Mouse (Mus musculus): Measurements from ENCODE around the gene Hydin. TPM values are rescaled to one million over a fixed set of nuclear protein-coding genes. Genes with fewer than 3 reads are reported as not detected.

The Hydin gene
- 0.30 and 0.80 TPM in 2 replicates for polyA plus RNA-seq (2014; fragmentation: Nextera tagmentation; extraction: Ambion mirVana)

DNA sequence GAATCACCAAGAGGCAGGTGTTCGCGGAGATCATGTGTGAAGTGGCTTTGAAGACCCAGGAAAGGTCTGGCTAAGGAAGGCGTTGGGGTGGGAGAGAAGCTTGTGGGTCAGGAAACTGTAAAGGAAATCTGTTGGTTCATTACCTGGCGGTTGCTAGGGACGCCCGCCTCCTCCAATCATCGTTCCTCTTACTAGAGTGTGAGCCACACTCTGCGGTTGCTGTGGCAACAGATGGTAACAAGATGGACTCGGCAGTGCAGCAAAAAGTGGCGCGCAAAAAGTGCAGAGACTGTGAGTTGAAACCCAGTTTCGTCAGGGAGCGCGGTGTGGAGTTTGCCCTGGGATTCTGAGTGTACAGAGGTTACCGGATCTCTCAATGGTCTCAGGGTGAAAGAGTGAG, at the start of gene Hydin:
TSS of gene Hydin (plus strand) at position 237 of the 400 bp plus-strand sequence.
- no peak within 1 kb of the TSS for H3K27ac ChIP-seq
- peak within 1 kb of the TSS; percentile 24 for H3K4me3 ChIP-seq (replicated peaks; ENCODE audit: low read length)
- ATAC-seq (ENCODE audit: low FRiP score) (peak; percentile 88), DNase-seq (ENCODE audit: low spot score) (peak; percentile 97)
- no peaks in the 10 kb centered on the region for H3K36me3 ChIP-seq (replicated peaks; ENCODE audit: control insufficient read depth, insufficient read depth)
- WGBS = 1% methylated on average over 15 of the region's 15 CpGs
- H3K9me3 ChIP-seq (ENCODE audit: control insufficient read depth, low read length) = no peaks in the 10 kb centered on the region
- H3K27me3 ChIP-seq (ENCODE audit: control insufficient read depth, insufficient read depth, low read length) = no peaks in the 10 kb centered on the region
- H3K4me2 ChIP-seq (replicated peaks) = peak within 1 kb of the TSS; percentile 54
- peaks cover 7% of the 10 kb centered on the region; the same call in 1 of the 2 replicates for H3K4me1 ChIP-seq (replicated peaks; ENCODE audit: control insufficient read depth, insufficient read depth, low read length)
- 0 out of 2 replicates have a peak within 1 kb of the TSS, but pooled peaks have one; percentile 24 for H3K9ac ChIP-seq

DNA sequence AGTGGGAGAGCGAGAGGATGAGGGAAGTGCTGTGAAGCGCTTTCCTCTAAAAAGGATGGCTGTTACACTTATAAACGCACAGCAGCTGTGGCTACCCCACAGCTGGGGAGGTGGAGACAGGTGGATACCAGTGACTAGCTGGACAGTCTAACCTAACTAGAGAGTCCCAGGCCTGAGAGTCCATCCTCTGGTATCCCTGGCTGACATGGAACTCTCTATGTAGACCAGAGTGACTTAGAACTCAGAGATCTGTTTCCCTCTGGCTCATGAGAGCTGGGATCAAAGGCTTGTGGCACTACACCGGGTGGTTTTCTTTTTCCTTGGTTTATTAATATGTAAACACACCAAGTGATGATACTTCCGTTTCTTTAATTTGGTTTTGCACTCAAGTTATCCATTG, 49.6 kb upstream of the Hydin start:
- no peaks in the 10 kb centered on the region for H3K9me3 ChIP-seq (ENCODE audit: control insufficient read depth, low read length)
- H3K27ac ChIP-seq = peak overlapping the region; percentile 79
- peaks cover 16% of the 10 kb centered on the region for H3K36me3 ChIP-seq (replicated peaks; ENCODE audit: control insufficient read depth, insufficient read depth)
- no peaks in the 10 kb centered on the region for H3K27me3 ChIP-seq (ENCODE audit: control insufficient read depth, insufficient read depth, low read length)
- 32% methylated on average over 5 of the region's 5 CpGs for WGBS
- peak; percentile 51 for ATAC-seq (ENCODE audit: low FRiP score)
- peak overlapping the region; percentile 57 for H3K4me3 ChIP-seq (replicated peaks; ENCODE audit: low read length)
- peaks cover 22% of the 10 kb centered on the region for H3K4me1 ChIP-seq (replicated peaks; ENCODE audit: control insufficient read depth, insufficient read depth, low read length)
- peak overlapping the region; percentile 44 for H3K9ac ChIP-seq
- peak overlapping the region; percentile 90 for H3K4me2 ChIP-seq (replicated peaks)
- no peak for DNase-seq (ENCODE audit: low spot score)

DNA sequence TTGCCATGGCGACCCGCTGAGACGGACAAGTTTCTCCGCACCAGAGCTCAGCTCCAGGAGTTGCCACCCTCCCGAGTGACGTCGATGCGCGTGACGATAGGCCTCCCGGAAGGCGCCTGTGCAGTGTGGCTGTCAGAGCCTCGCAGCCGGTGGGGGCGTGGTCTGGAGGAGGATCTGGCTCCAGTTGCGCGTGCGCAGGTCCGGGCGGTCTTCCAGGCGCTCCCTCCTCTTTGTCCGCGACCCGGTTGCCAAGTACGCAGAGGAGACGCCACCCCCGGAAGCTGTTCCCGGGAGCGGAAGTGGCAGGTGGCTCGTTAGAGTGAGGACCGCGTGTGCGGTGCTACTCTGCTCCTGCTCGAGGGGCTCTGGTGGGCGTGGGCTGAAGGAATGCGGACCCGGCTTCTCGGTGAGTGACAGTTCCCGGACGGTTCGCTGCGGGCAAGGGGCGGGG, 49.1 kb upstream of the Hydin start:
- H3K4me1 ChIP-seq (replicated peaks; ENCODE audit: control insufficient read depth, insufficient read depth, low read length) = peaks cover 22% of the 10 kb centered on the region
- no peaks in the 10 kb centered on the region for H3K27me3 ChIP-seq (ENCODE audit: control insufficient read depth, insufficient read depth, low read length)
- peak overlapping the region; percentile 79 for H3K27ac ChIP-seq
- H3K9me3 ChIP-seq (ENCODE audit: control insufficient read depth, low read length) = no peaks in the 10 kb centered on the region
- peak overlapping the region; percentile 64 for H3K9ac ChIP-seq
- H3K4me3 ChIP-seq (replicated peaks; ENCODE audit: low read length) = peak overlapping the region; percentile 57
- H3K36me3 ChIP-seq (replicated peaks; ENCODE audit: control insufficient read depth, insufficient read depth) = peaks cover 21% of the 10 kb centered on the region
- ATAC-seq (ENCODE audit: low FRiP score) = peak; percentile 100
- peak overlapping the region; percentile 90 for H3K4me2 ChIP-seq (replicated peaks)
- WGBS = 0% methylated on average over 41 of the region's 43 CpGs
- DNase-seq (ENCODE audit: low spot score) = peak; percentile 99

DNA sequence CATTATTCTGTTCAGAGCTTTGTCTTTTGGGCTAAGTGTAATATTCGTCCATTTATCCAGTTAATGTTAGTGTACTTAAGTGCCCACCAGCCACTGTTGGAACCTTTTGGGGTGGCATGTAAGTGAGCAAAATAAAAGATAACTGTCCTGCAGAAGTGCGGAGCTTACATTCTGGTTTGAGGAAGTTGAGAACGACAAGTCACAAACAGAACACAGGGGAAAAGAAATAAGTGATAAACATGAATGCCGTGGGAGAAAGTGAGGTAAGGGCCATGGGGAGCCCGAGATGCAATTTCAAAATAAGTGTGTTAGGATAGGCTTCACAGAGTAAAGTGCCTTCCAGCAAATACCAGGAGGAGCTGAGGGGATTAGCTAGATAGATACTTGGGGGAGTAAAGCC, 48.3 kb upstream of the Hydin start:
- H3K4me1 ChIP-seq (replicated peaks; ENCODE audit: control insufficient read depth, insufficient read depth, low read length) = peaks cover 22% of the 10 kb centered on the region
- 81% methylated on average over 5 of the region's 5 CpGs for WGBS
- ATAC-seq (ENCODE audit: low FRiP score) (no peak), DNase-seq (ENCODE audit: low spot score) (no peak)
- peaks cover 28% of the 10 kb centered on the region for H3K36me3 ChIP-seq (replicated peaks; ENCODE audit: control insufficient read depth, insufficient read depth)
- no peak overlapping the region for H3K27ac ChIP-seq
- no peaks in the 10 kb centered on the region for H3K27me3 ChIP-seq (ENCODE audit: control insufficient read depth, insufficient read depth, low read length)
- peak overlapping the region; percentile 64 for H3K9ac ChIP-seq
- H3K4me3 ChIP-seq (replicated peaks; ENCODE audit: low read length) = peak overlapping the region; percentile 57
- no peaks in the 10 kb centered on the region for H3K9me3 ChIP-seq (ENCODE audit: control insufficient read depth, low read length)
- peak overlapping the region; percentile 90 for H3K4me2 ChIP-seq (replicated peaks)

DNA sequence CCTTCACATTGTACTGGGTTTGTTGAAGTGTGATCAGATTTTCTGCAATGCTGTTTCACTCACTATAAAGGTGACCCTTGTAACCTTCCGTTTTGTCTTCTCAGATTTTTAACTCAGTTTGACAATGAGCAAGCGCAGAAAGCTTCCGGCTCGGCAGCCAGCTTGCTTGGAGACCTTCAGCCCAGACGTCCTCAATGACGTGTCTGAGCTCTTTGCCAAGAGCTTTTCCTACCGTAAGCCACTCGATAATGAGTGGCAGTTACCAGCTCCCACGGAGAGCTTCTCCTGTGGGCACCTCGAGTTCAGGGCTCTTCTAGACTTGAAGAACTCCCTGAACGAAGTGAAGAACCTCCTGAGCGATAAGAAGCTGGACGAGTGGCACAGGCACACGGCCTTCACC, 45.8 kb upstream of the Hydin start:
- WGBS = 95% methylated on average over 14 of the region's 14 CpGs
- H3K36me3 ChIP-seq (replicated peaks; ENCODE audit: control insufficient read depth, insufficient read depth) = peaks cover 39% of the 10 kb centered on the region
- H3K9ac ChIP-seq = no peak overlapping the region
- no peaks in the 10 kb centered on the region for H3K27me3 ChIP-seq (ENCODE audit: control insufficient read depth, insufficient read depth, low read length)
- no peak for DNase-seq (ENCODE audit: low spot score)
- H3K27ac ChIP-seq = no peak overlapping the region
- ATAC-seq (ENCODE audit: low FRiP score) = no peak
- no peak overlapping the region for H3K4me3 ChIP-seq (replicated peaks; ENCODE audit: low read length)
- no peaks in the 10 kb centered on the region for H3K9me3 ChIP-seq (ENCODE audit: control insufficient read depth, low read length)
- no peak overlapping the region for H3K4me2 ChIP-seq (replicated peaks)
- H3K4me1 ChIP-seq (replicated peaks; ENCODE audit: control insufficient read depth, insufficient read depth, low read length) = peaks cover 22% of the 10 kb centered on the region

DNA sequence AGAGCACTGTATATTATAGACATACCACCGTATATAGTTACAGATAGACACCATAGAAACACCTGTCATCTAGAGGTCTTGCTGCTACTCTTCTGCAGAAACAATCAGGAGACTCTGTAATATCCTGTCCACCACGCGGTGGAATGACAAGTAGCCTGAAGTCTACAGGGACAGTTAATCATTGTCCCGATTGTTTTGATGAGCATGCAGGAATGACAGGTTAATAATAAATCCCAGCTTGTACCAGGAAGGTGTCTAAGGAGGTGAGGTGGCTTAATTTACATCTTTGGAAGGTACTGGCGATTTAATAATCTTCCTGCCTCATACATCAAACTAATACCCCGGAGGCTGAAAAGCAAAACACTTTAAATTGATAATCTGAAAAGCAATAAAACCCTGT, 36.0 kb upstream of the Hydin start:
- Histone ChIP-seq H3K9me3 (ENCODE audit: control insufficient read depth, low read length) (no peaks in the 10 kb centered on the region), H3K4me2 (replicated peaks) (no peak overlapping the region), H3K27ac (no peak overlapping the region), H3K36me3 (replicated peaks; ENCODE audit: control insufficient read depth, insufficient read depth) (no peaks in the 10 kb centered on the region), H3K4me3 (replicated peaks; ENCODE audit: low read length) (no peak overlapping the region), H3K4me1 (replicated peaks; ENCODE audit: control insufficient read depth, insufficient read depth, low read length) (0 out of 2 replicates have a peak, but pooled peaks cover 5% of the 10 kb centered on the region), H3K9ac (no peak overlapping the region), H3K27me3 (ENCODE audit: control insufficient read depth, insufficient read depth, low read length) (no peaks in the 10 kb centered on the region)
- 51% methylated on average over 6 of the region's 6 CpGs for WGBS
- DNase-seq (ENCODE audit: low spot score) (no peak), ATAC-seq (ENCODE audit: low FRiP score) (no peak)

DNA sequence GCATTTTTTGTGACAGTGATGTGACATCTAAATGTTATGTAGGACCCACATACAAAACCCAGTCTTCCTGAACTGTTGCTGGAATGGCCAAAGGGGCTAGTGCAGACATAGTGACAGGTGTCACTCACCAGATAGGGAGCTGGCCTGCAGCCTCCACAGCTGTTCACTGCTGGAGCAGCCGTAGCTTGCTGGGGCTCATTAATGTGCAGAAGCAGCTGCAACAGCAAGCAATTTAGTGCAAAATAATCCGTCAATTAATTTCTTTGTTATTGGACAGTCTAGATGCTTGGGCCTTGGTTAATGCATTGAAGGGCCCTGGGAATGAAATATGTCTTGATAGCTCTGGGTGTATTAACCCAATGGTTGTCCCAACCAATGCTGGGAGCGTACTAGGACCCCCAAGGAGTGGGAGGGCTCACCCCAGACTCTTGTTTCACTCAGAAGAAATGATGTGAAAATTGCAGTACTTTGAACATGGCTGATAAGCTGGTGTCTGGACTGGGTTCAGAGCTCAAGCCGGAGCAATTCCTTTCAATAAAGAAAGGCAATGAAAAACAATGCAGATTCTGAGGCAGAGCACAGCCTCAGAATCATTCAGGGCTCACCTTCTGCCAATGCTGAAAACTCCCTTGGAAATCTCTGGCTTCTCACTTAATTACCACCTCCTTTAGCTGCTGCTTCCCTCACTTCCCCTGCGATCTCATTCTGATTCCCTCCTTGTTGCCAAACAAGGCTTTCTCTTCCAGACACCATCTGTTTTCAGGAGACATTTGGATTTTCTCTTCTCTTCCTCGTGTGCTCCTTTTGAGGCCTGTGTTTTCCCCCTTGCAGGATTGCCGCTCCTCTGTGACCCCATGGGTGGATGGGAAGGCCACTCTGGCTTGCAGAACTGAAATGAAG, 24.2 kb upstream of the Hydin start:
- DNase-seq (ENCODE audit: low spot score) (no peak), ATAC-seq (ENCODE audit: low FRiP score) (no peak)
- Histone ChIP-seq H3K27ac (peak overlapping the region; percentile 46), H3K27me3 (ENCODE audit: control insufficient read depth, insufficient read depth, low read length) (no peaks in the 10 kb centered on the region), H3K4me3 (replicated peaks; ENCODE audit: low read length) (no peak overlapping the region), H3K36me3 (replicated peaks; ENCODE audit: control insufficient read depth, insufficient read depth) (no peaks in the 10 kb centered on the region), H3K4me1 (replicated peaks; ENCODE audit: control insufficient read depth, insufficient read depth, low read length) (no peaks in the 10 kb centered on the region), H3K4me2 (replicated peaks) (no peak overlapping the region), H3K9me3 (ENCODE audit: control insufficient read depth, low read length) (no peaks in the 10 kb centered on the region), H3K9ac (no peak overlapping the region)
- WGBS = 40% methylated on average over 7 of the region's 7 CpGs

DNA sequence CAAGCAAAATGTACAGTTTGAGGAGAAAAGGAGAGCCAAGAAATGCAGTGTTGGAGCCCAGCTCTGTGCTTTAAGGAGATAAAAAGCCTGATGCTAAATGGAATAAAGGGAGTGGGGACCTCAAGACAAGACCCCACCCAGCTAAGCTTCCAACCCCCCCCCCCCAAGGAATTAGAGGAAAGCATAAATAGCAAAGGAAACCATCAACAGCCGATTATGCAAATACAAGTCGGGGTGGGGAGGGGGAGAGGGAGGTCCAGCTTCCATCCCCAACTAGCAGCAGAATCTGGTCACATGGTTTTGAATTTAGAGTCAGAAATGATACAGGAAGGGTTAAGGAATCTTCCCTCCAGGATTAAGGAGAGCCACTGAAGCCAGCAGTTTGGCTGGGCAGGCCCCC, 22.2 kb upstream of the Hydin start:
- ATAC-seq (ENCODE audit: low FRiP score) = no peak
- Histone ChIP-seq H3K9me3 (ENCODE audit: control insufficient read depth, low read length) (no peaks in the 10 kb centered on the region), H3K4me1 (replicated peaks; ENCODE audit: control insufficient read depth, insufficient read depth, low read length) (no peaks in the 10 kb centered on the region), H3K27me3 (ENCODE audit: control insufficient read depth, insufficient read depth, low read length) (no peaks in the 10 kb centered on the region), H3K4me3 (replicated peaks; ENCODE audit: low read length) (no peak overlapping the region), H3K4me2 (replicated peaks) (no peak overlapping the region), H3K27ac (no peak overlapping the region), H3K9ac (no peak overlapping the region), H3K36me3 (replicated peaks; ENCODE audit: control insufficient read depth, insufficient read depth) (no peaks in the 10 kb centered on the region)
- DNase-seq (ENCODE audit: low spot score) = no peak
- 64% methylated on average over 2 of the region's 2 CpGs for WGBS

DNA sequence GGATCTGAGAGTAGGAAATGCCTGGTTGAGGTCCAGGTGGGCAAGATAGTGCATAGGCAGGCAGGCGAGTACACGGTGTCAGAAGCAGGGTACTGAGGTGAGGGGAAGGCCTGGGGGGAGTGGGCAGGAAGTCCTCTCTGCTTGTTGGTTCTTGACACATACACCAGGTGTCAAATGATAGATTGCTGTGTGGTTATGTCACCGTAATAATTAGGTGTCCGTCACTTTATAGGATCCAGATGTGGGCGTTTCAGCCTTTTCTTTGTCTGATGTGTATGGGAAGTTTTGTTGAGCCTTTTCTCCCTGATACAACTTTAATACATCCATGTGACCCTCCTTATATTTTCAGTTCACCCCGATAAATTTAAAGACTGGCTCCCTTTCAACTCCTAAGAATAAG, 19.5 kb upstream of the Hydin start:
- no peaks in the 10 kb centered on the region for H3K27me3 ChIP-seq (ENCODE audit: control insufficient read depth, insufficient read depth, low read length)
- 89% methylated on average over 6 of the region's 6 CpGs for WGBS
- no peak for ATAC-seq (ENCODE audit: low FRiP score)
- no peaks in the 10 kb centered on the region for H3K4me1 ChIP-seq (replicated peaks; ENCODE audit: control insufficient read depth, insufficient read depth, low read length)
- no peak overlapping the region for H3K9ac ChIP-seq
- H3K4me3 ChIP-seq (replicated peaks; ENCODE audit: low read length) = no peak overlapping the region
- no peak overlapping the region for H3K4me2 ChIP-seq (replicated peaks)
- no peak overlapping the region for H3K27ac ChIP-seq
- no peaks in the 10 kb centered on the region for H3K36me3 ChIP-seq (replicated peaks; ENCODE audit: control insufficient read depth, insufficient read depth)
- DNase-seq (ENCODE audit: low spot score) = no peak
- no peaks in the 10 kb centered on the region for H3K9me3 ChIP-seq (ENCODE audit: control insufficient read depth, low read length)
